Mouse (Mus musculus) cerebellum, postnatal 14 days (tissue): ENCODE measurements around the gene Thumpd3.

Source experiments
- DNase-seq, 2 experiments: peaks; one replicate each; pipeline ENCODE4 v3.0.0; 2021; ENCODE audit warnings: mixed read lengths in 2 of 2

The Thumpd3 gene

DNA sequence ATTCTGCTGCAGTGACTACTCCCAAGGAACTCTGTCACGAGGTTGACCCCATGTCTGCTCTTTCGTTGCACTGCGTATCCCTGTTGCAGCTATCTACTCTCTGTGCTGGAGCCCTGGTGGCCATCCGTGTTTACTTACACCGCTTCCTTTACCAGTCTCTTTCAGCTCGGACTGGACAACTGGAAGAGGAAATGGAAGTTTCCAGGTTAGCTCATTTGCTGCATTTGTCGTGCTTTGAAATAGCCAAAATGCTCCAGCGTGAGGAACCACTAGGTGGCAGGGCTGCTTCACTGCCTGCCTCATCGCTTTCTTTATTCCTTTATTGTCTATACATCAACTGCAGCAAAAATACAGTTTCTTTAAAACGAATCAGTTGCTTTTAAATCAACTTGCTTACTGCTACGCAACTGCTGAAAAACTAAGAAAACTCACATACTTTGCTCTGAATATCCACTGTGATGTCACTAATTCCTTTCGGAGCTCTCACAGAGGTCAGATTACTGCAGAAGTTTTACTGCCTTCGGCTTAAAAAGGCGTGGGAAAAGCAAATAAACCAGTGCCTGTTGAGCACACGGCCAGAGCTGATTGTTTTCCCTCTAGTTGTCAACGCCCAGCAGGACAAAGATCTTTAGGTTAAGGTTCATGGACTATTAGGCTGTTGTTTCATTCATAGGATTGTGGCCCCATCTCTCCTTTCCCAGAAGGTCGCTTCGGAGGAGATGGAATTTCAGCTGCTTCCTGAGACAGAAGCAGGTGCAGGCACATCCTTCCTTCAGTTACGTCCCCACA is 7.9 kb upstream of the Thumpd3 start:
- DNase-seq, result peak; percentile 73 to 77

DNA sequence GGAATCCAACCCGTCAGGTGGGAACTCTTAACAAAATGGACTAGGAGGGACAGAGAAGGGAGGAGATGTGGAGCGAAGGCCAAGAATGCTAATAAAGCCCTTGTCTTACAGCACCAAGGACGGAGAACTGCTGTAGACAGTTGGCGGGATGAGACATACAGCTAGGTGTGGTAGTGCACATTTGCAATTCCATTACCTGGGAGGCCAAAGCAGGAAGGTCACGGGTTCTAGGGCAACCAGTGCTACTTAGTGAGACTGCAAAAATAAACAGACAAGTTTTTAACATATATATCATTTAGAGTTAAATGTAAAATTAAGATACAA is 7.3 kb upstream of the Thumpd3 start:
- DNase-seq, result no peak

- no peak for DNase-seq
These were observed 5.7 kb upstream of the Thumpd3 start for GRCm38 (mm10) chr6:113040319-113040718.

DNA sequence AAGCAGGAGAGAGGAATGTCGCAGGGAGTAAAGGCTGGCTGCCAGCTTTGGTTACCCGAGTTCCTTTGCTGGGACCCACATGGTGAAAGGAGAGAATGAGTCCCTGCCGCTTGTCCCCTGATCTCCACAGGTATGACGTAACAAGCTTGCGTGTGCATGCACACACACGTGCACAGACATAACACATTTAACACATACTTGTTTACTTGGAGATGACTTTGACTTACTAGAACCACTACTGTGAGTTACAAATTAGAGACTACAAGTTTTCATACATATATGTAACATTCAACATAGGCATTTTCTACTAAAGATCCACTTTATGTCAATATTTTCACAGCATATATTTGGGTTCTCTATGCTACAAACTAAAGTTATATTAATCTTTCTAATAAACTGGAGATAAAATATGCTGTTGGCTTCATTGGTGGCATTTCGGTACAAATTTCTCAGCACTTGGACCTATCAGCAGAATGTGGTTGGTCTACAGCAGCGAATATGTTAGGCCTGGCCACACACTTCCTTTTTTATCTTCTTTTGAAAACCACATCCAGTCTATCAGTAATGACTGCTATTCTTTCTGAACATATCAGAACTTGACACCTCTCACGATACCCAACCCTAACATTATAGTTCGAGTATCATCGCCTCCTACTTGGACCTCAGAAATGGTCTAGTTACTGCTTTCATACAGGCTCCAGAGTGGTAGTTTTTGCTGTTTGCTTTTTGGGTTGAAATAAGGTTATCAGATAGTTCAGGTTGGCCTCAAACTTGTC is 4.6 kb upstream of the Thumpd3 start:
- DNase-seq, result no peak

- no peak for DNase-seq
These were observed 450 bp upstream of the Thumpd3 start for GRCm38 (mm10) chr6:113045575-113045974.

- DNase-seq, result no peak
These were observed 1.2 kb downstream of the Thumpd3 start for GRCm38 (mm10) chr6:113047016-113047746.

- no peak for DNase-seq
These were observed 2.3 kb downstream of the Thumpd3 start for GRCm38 (mm10) chr6:113048371-113048770.

GRCm38 (mm10) chr6:113049159-113049558 is 3.1 kb downstream of the Thumpd3 start:
- DNase-seq, result no peak

GRCm38 (mm10) chr6:113052972-113053371 is 6.9 kb downstream of the Thumpd3 start:
- no peak for DNase-seq

- no peak for DNase-seq
These were observed 8.6 kb downstream of the Thumpd3 start for GRCm38 (mm10) chr6:113054552-113055107.

GRCm38 (mm10) chr6:113060892-113061563 is 15.0 kb downstream of the Thumpd3 start:
- no peak for DNase-seq

DNA sequence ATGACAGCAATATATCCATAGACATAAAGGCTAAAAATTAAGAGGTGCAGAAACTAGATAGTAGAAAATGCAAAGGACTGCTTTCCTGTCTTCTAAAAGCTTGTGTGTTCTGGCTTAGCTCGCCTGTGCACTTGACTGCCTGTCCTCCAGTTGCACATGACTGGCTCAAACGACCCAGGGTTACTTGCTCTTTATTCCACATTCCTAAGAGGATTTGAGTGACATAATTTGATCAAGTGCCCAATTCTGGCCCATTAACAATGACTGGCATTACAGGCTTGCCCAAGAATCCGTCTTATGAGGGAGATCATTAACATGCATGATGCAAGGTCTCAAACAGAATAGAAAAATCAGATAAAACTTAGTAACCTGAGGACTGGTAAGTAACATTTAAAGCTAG is 16.2 kb downstream of the Thumpd3 start:
- no peak for DNase-seq

DNA sequence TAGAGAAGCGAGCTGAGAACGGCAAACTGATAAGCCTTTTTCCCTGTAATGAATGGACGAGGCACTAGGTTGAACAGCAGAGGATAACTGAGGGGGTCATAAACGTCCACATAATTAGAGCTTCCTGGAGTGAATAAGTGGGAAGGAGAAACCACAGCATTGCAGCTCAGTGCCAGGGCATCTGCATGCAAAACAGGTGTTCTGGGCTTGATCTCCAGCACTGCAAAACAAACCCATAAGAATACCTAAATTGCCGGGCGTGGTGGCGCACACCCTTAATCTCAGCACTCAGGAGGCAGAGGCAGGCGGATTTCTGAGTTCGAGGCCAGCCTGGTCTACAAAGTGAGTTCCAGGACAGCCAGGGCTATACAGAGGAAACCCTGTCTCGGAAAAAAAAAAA is 17.3 kb downstream of the Thumpd3 start:
- no peak for DNase-seq

DNA sequence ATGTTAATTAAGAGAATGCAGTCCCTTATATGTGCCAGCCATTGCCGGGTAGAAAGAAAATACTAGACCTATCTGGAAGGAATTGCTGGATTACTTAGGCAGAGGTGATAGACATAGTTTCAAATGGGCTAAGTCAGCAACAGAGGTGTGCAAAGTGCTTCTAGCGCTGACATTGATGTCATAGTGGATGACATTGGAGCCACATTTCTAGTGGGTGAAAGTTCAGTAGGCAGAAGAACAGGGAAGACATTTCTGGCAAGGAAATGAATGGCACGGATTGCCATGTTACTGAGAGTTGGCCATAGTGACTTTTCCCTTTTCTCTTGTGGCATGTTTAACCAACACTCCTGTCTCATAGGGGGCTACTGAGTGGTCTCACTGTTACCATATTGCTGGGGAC is 19.2 kb downstream of the Thumpd3 start:
- DNase-seq, result no peak

DNA sequence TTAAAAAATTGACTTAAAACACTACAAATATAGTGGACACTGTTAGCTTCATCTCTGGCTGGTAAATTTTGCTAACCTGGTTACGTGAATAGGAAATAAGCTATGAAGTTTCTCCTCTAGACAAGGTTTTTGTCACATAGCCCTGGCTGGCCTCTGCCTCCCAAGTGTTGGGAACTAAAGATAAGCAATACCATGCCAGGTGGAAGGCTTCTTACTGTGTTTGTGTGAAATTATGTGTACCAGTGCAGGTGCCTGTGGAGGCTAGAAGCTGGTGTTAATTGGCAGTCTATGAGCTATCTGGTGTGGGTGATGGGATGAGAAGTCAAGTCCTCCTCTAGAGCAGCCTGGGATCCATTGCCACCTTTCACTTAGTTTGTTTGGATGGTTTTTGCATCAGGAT is 23.1 kb downstream of the Thumpd3 start:
- no peak for DNase-seq

DNA sequence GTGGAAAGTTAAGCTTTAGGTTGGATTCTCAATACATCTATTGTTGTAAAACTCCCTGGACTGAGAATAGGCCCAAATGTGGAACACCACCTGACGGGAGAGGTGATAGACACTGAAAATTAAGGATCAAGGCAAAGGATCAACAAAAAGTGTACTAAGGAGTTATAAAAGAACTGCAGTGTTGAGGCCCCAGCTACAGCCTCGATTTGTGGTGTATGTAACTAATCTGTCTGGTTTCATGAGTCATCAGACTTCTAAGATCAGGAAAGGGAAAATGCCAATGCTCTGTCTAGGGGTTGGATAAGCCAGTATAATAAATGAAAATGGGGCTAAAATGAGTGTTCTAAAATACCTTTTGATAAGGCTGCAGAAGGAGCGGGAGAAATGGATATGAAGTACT is 29.2 kb downstream of the Thumpd3 start:
- no peak for DNase-seq

GRCm38 (mm10) chr6:113076012-113076685 is 30.1 kb downstream of the Thumpd3 start:
- DNase-seq, result peak; percentile 96

- DNase-seq, result peak; percentile 99
These were observed 30.9 kb downstream of the Thumpd3 start, which contains the start of gene Setd5 for GRCm38 (mm10) chr6:113076686-113077516. Gene Setd5, plus strand, starts transcription at chr6:113077365.

DNA sequence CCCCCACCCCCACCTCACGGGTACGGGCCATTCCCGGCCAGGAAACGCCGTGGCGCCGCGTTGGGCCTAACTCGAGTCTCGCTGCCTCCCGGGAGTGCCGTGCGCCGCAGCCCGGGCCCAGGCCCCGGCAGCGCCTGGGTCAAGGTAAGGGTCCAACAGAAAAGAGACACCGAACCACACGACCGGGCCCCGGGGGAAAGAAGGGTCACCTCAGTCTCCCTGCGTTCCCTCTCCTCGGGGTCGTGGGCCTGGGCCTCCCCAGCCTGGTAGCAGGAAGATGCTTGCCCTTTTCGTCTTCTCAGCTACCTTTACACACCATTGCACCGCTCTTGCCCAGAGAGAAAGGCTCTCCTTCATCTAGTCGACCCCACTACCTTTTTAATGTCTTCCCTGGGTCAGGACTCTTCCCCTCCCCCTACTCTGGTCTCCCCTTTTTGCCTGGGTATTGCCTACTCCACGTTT is 31.6 kb downstream of the Thumpd3 start:
- DNase-seq, result no peak

DNA sequence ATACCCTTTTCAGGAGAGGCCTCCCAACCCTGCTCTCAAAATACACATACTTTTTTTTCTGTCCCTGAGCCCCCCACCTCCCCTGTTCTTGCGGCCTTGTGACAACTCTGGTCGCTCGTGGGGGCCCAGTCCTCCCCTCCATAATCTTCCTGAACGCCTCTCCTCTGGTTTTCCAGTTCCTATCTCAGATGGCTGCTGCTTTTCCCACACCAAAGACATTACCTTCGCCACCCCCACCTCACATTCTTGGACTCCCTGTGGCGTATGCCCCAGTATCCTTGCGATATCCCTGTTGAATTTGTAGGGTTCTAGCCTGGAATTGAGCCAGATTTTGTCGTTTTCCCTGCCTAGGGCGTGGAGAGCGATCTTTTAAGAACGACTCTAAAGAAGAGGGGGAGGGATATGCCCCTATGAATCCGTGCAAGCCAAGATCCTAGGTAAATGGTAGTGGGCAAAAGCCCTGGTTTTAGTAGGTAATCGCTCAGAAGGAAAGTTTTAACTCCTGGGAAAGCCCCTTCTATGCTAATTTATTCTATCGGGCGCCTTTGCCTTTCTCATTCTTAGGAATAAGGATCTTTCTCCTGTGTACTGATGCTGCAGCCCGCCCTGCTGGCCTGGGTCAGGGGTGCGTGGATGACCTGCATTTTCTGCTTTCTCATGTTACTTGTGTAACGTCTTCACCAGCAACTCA is 32.2 kb downstream of the Thumpd3 start:
- DNase-seq, result peak; percentile 57
